Mouse (Mus musculus) thymus, adult 2 months (tissue): ENCODE results near the gene Itga5.

ENCODE experiments used
- CTCF ChIP-seq: fragments of 200-500 bp; IDR thresholded peaks from 2 replicates; pipeline ENCODE4 v1.5.1; 2012; ENCODE audit warnings: mild to moderate bottlenecking, control low read depth, low read length, moderate library complexity, borderline replicate concordance; ENCODE audit not compliant: control insufficient read depth, poor library complexity, insufficient read depth; ENCODE audit errors: extremely low read depth
- POLR2A ChIP-seq: fragments of 200-500 bp; IDR thresholded peaks from 2 replicates; pipeline ENCODE4 v1.6.1; 2012; ENCODE audit warnings: mild to moderate bottlenecking, low read length, control low read depth, moderate library complexity; ENCODE audit not compliant: control insufficient read depth, poor library complexity, insufficient read depth; ENCODE audit errors: extremely low read depth

DNA sequence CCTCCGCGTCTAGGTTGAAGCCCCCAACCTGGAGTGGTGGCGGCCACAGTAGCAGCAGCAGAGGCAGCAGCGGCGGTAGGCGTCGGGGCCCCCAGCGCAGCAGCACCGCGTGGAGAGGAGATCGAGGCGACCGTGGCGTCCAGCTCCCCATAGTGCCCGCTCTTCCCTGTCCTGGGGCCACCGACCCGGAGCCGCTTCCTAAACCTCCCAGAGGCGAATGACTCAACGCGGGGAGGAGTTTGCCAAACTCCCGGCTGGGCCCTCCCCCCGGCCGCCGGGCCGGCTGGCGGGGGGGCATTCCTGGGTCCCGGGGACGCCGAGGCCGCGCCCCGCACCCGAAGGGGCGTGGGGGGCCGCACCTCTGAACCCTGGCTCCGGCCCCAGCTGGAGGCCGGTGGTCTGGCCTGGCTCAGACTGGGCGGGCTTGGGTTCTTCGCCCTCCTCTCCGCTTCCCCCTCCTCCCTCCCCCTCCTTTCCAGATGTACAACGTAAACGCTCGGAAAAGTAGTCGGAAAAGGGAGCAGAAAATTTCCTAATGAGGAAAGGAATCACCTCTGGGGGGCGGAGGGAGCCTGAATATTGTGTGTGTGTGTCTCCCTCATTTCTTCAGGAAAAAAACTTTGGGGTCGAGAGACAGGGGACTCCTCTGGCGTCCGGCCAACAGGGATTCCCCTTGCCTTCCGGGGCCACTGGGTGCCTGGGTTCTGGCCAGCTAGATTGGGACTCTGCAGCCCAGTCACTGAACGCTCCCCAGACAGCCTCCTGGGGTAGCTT, at the start of gene Itga5:
- TF ChIP-seq CTCF = no peak
- TF ChIP-seq POLR2A = no peak
